Mouse (Mus musculus) liver, adult 2 months (tissue): ENCODE results near the gene Cyp4f15.

Source experiments
- CTCF ChIP-seq: fragments of 200-500 bp; IDR thresholded peaks from 2 replicates; pipeline ENCODE4 v1.5.1; 2011; ENCODE audit warnings: low read depth, low read length, control low read depth
- POLR2A ChIP-seq: fragments of 200-500 bp; IDR thresholded peaks from 2 replicates; pipeline ENCODE4 v1.6.1; 2011; ENCODE audit warnings: low read length, control low read depth; ENCODE audit not compliant: insufficient read depth; ENCODE audit errors: extremely low read depth

DNA sequence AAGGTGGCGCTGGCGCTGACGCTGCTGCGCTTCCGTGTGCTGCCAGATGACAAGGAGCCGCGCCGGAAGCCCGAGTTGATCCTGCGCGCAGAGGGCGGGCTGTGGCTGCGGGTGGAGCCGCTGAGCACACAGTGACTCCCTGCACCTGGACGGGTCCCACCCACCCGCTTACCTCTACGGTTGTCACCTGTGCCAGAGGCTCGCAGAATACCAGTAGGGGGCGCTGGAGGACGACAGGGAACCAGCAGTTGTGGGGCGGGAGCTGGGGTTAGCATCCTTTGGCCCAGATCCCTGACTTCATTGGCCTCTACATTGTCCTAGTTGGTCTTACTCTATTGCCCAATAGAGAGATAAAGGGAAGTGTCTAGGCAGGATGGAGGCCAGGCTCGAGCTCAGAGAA is 17.4 kb downstream of the Cyp4f15 start:
- TF ChIP-seq CTCF (peak; percentile 65), POLR2A (no peak)
